Mouse (Mus musculus) olfactory bulb, adult 2 months (tissue): ENCODE results near the gene Mrpl53.

ENCODE experiments used
- CTCF ChIP-seq: fragments of 200-500 bp; IDR thresholded peaks from 2 replicates; pipeline ENCODE4 v1.5.1; 2012; ENCODE audit warnings: low read depth, mild to moderate bottlenecking, low read length, moderate library complexity; ENCODE audit not compliant: insufficient read depth
- POLR2A ChIP-seq: fragments of 200-500 bp; IDR thresholded peaks from 2 replicates; pipeline ENCODE4 v1.6.1; 2012; ENCODE audit warnings: mild to moderate bottlenecking, low read depth, low read length, moderate library complexity; ENCODE audit not compliant: insufficient read depth

- TF ChIP-seq CTCF (no peak), POLR2A (no peak; the same call in 1 of the 2 replicates)
Measured at GRCm38 (mm10) chr6:83077630-83078323, 31.1 kb upstream of the Mrpl53 start, which contains the start of gene Pcgf1.
